Mouse (Mus musculus) heart, postnatal 0 days (tissue): ENCODE results near the gene Islr2.

Experiments used
- CTCF ChIP-seq: IDR thresholded peaks from 2 replicates; pipeline ENCODE4 v1.5.1; 2016; ENCODE audit warnings: antibody characterized with exemption, control low read depth, low read depth
- EP300 ChIP-seq: IDR thresholded peaks from 2 replicates; pipeline ENCODE4 v1.6.1; 2016; ENCODE audit warnings: antibody characterized with exemption, low read depth

DNA sequence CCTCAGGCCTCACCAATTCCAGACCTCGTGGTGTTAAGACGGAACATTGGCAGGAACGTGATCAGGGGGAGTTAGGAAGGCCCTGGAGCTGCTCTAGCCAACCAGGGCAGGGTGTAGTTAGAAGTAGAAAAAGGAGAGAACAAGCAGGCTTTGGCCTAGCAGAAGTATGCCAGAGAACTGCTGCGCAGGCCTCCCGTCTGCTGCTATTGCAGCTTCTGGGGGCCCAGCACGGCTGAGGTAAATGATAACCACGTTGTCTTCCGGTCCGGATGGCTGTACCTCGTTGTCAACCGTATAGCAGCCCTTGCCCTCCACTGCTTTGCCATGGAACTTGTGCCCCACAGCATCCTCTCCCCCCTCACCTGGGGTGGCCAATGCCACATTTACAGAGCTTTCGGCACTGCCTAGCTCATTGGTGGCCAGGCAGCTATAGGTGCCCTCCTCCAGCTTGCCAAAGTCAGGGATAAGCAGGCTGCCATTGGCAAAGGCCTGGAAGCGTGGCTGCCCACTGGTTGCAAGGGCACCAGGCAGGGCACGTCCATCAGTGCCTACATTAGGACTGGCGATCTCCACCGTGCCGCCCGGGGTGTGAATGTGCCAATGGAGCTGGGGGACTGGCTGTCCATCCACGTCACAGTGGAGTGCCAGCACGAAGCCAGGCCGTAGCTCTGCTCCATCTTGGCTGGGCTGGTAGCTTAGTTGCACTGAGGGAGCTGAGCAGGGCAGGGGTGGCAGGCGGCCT, 47.1 kb downstream of the Islr2 start:
- TF ChIP-seq CTCF (no peak), EP300 (no peak)
